Mouse (Mus musculus) cortical plate, adult 2 months (tissue): ENCODE data around the gene Rdh7.

Source experiments
- CTCF ChIP-seq: fragments of 200-500 bp; IDR thresholded peaks from 2 replicates; pipeline ENCODE4 v1.5.1; 2011; ENCODE audit warnings: mild to moderate bottlenecking, control low read depth, low read length; ENCODE audit not compliant: insufficient read depth; ENCODE audit errors: extremely low read depth
- POLR2A ChIP-seq: fragments of 200-500 bp; IDR thresholded peaks from 2 replicates; pipeline ENCODE4 v1.6.1; 2011; ENCODE audit warnings: mild to moderate bottlenecking, low read length, control low read depth; ENCODE audit not compliant: insufficient read depth; ENCODE audit errors: extremely low read depth

DNA sequence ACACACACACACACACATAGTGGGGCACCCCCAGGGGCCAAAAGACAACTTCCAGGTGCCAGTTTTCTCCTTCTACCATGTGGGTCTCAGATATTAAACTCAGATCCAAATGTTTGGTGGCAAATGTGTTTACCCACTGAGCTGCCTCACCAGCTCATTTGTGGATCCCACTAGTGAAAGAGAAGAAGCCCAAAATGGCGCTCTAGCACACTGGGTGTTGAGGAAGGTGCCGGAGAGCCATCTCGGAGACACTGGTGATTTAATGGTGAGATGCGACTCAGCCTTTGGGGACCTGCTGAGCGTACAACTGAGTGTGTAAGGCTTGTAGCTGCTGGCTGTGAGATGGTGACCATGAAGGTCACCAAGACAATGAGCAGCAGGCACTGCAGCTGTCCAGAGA lies 29.0 kb upstream of the Rdh7 start:
- TF ChIP-seq CTCF: no peak
- no peak for TF ChIP-seq POLR2A
